Mouse (Mus musculus) cerebellum, postnatal 4 days (tissue): ENCODE measurements around the gene Ankrd24.
A peak's percentile ranks its signal among the peaks of the same experiment; 100 is the strongest.

Source experiments
- DNase-seq, 2 experiments: peaks; one replicate each; pipeline ENCODE4 v3.0.0; 2022; ENCODE audit warnings: low spot score in 2 of 2, mixed read lengths in 1 of 2

The Ankrd24 gene

DNA sequence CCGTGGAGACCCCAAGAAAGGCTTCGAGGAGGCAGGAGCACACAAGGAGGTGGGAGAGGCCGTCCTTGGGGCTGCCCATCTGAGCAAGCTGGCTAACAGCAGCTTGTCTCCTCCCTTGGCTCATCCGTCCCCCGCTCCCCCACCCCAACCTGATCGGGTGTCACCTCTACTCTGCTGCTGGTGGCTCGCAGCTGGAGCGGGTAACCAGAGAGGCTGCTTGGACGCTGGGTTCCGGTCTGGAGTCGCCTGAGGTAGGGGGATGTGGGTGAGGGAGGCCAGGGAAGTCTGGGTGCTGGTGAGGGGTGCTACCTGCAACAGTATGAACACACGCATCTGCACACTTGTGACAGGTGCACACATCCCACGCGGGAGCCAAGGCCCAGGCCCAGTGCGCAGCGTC lies at the start of gene Ankrd24:
Gene Ankrd24, plus strand, starts transcription at position 151 of the 400 bp plus-strand sequence.
- no peak for DNase-seq

DNA sequence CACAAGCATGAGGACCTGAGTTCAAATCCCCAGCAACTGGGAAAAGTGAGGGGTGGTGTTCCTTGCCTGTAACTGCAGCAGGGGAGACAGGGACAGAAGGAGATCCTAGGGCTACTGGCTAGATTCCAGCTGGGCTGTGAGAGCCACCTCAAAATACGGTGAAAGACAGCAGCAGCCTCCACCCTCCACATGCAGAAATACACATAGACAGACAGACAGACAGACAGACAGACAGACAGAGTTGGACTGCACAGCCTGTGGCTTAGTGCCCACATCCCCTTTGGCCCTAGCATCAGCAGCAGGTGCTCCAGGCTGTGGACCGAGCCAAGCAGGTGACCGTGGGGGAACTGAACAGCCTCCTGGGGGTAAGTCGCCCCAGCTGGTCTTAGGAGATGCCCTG lies 48.4 kb upstream of the Ankrd24 start:
- DNase-seq: no peak

DNA sequence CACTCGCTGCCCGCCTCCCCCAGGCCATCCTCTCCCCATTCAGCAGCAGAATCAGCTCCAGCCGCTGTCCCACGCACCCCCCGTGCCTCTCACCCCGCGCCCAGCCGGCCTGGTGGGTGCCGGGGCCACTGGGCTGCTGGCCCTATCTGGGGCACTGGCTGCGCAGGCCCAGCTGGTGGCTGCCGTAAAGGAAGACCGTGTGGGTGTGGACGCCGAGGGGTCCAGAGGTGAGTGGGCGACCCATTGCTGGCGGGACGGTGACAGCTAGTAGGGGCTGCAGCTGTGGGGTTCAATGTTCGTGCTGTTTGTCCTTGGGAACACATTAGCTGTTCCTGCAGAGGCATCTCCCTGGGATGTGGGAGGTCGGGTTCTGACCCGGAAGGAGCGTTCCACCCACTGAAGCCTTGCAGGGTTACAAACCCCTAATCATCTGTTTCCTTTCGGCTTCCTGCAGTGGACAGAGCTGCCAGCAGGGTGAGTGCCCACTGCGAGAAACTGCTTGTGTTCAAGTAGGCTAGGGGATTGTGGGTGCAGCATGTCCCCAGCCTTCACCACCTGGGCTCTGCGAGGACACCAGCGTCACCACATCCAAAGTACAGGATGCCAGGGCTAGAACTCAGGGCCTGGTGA lies 47.8 kb upstream of the Ankrd24 start:
- no peak for DNase-seq

DNA sequence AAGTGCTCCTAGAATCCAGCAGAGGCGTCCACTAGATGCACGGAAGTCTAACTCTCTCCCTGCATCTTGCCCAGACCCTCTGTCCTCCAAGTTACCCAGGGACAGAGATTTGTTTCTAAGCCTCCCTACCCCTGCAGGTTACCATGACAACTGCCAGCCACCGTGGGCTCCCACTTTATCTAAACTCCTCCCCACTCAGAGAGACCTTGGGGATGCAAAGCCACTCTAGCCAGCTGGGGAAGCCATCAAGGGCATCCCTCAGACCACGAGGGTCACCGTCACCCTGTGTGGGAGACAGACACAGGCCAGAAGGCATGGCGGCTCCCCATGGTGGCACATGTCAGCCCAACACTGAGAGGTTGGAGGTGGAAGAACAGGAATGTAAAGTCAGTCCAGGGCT lies 45.0 kb upstream of the Ankrd24 start:
- no peak for DNase-seq

DNA sequence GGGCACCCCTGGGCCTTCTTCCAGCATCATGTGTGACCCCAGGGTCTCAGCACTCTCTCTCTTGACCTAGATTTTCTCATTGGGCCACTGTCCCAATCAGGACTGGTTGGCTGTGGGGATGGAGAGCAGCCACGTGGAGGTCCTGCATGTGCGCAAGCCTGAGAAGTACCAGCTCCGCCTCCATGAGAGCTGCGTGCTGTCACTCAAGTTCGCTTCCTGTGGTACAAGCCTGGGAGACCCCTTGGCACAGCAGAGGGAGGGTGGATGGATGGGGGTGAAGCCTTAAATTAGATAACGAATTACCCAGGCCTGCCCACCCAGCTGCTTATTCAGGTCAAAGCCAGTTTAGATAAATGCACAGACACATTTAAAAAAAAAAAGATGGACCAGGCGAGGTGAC lies 39.6 kb upstream of the Ankrd24 start:
- DNase-seq: no peak

DNA sequence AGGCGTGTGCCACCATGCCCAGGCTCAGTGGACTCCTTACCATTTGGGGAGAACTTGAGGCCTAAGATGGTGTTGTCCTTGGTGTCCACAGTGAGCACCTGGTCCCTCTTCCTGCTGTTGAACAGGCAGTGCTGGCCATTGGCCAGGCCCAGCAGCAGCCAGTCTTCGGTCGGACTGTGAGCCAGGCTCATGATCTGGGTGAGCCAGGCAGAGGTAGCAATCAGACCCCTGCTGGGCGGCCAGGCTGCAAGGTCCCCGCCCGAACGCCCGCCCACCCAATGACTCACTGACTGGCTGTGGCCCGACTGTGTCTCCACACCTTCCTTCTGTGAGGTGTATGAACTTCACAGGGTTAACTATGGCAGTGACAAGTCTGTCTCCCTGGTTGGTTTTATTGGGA lies 36.5 kb upstream of the Ankrd24 start:
- DNase-seq: no peak

DNA sequence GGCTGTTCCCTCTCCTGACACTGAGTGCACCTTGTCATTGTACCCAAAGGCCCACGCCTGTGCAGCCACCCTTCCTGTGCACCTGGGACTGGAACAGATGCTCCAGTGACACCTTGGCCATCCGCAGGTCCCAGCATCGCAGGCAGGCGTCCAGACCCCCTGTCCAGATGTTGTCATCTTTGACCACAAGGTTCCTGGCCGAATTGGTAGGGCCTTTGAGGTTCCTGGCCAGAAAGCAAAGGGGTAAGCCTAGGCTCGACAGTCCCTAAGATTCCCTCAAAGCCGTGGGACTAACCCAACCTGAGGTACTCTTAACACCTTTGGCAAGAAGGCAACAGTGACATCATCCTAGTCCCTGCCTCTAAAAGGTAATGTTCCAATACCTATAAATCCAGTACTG lies 35.7 kb upstream of the Ankrd24 start:
- DNase-seq: no peak

DNA sequence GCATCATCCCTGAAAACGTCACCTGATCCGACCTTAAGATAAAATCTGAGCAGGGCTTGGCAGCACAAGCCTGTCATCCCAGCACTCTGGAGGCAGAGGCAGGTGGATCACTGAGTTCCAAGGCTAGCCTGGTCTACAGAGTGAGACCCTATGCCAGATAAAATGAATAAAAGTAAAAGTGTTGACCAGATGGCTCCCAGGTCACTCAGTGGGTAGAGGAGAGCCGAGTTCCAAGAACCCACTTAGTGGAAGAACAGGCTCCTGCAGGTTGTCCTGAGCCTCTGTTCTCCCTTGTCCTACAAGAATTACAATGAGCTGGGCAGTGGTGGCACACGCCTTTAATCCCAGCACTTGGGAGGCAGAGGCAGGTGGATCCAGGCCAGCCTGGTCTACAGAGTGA lies 35.1 kb upstream of the Ankrd24 start:
- no peak for DNase-seq

DNA sequence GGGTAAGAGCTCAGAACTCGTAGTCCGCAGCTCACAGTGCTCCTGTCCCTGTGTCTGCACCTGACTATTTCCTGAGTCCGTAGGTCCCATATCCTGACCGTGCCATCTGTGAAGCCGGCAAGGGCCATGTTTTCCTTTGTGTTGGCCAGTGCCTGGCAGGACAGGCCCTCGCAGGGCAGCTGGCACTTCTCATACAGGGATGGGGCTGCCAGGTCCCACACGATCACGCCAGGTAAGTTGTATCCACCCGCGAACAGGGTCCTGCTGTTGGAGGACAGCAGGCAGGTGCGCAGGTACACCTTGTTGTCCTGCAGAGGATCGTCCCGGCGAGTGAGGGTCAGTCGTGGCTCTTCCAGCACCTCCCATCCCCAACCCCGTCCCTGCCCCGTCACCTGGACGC lies 34.4 kb upstream of the Ankrd24 start:
- DNase-seq: no peak

DNA sequence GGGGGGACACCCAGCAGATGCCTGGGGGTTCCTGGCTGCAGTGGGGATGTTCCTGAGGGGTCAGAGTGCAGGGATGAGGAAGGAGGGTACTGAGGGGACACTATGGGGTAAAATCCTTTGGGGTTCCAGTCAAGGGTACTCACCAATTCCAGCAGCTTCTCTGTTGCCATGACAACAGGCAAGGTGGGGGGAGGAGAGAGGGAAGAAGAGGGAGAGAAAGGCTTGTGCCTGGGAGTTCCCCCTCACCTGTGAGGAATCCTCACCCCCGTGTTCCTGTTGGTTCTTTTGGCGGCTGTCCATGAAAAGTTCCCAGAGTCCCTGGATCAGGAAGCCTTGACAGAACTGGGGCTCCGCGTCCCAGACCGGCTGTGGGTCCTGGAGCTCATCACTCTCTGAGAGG lies 32.7 kb upstream of the Ankrd24 start:
- DNase-seq: no peak

DNA sequence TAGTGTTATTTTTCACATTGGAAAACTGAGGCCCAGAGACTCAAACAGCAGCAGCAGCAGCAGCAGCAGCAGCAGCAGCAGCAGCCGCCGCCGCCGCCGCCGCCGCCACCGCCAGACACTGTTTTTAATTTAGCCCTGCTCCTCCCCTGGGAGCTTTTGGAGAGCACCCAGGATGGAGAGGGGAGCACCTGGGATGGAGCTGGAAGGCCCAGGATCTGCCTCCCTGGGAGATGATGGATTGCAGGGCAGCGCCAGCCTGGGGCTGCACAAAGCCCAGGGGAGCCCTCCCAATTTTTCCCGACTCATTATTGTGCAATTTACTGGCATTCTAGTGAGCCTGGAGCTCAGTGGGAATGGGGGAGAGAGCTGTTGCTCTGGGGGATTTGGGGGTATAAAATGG lies 31.7 kb upstream of the Ankrd24 start:
- no peak for DNase-seq

DNA sequence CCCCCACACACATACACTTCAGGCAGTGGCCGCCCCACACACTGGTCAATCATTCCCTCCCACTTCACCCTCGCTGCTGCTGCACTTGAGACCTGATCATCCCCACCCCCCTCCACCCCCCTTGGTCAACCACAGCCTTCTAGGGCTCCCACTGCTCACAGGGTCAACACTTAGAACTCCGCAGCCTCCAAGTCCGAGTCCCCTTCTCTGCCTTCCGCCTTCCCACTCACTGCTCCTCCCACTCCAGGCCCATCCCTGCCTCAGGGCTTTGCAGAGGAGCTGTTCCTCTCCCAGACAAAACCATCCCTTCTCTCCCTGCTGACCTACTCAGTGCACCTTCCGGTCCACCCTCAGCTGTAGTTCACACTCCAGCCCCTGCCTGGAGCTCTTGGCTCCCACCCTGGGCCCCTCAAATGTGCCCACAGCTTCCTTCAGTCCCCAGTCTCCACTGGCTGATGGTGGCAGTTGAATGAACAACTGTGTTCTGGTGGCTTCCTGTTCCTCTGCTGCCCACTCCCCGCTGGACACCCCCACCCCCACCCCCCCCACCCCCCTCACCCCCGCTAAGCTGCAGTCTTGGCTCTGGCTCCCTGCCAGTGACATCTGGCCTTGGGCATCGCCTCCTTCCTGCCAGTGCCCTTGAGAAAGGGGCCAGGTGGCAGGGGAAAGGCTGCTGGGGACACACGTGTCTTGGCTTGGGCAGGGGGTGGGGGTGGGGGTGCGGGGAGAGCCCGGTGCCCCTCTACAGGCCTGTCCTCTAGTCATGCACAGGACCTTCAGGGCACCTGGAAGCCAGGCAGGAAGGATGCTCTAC lies 31.0 kb upstream of the Ankrd24 start:
- peak in 1 of 2 experiments; percentile 58 for DNase-seq

DNA sequence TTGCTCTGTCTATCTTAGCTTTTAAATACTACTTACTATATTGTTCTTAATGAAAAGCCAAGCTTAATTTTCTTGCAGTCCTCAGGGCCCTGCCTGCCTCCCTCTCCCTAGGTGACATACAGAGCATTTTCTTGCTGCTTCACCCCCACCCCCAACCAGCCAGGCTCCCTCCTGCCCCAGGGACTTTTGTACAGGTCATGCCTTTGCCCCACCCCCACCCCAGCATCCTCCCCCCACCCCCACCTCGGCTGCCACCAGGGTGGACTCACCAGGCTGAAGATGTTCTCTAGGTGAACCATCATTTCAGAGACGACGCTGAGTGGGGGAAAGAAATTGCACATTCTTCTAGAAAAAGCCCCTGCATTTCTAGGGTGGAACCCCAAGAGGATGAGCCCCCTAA lies 30.0 kb upstream of the Ankrd24 start:
- DNase-seq: no peak

DNA sequence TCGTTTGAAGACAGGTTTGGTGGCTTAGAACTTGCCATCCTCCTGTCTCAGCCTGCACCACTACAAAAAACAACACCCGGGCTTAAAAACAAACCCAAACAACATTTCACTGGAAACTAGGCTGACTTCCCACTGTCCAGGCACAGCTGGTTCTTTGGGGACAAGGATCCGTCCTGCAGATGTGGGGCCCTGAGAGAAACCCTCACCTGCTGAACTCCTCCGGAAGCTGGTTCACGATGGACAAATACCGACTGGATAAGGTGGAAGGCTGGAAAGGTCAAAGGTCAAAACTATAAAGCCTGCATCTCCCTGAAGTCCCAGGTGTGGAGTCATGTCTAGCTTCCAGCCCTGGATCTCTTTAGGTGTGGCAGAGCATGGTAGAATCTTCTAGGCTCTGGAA lies 29.5 kb upstream of the Ankrd24 start:
- no peak for DNase-seq

DNA sequence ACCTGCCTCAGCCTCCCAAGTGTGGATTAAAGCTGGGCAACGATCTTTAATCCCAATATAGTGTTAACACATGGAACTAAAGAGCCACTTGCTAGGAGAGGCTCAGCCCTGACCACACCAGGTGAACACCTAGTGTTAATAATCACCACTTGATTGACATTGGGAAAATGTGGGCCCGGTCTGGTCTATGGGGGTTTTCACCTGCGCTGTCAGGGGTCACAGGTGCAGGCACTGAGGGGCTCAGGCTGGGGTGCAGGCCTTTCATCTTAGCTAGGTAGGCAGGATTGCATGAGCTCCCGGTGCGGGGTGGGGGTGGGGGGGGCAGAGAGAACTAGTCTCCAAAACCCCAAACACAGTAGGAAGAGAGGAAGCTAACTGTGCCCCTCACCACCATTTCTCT lies 28.7 kb upstream of the Ankrd24 start:
- DNase-seq: no peak

DNA sequence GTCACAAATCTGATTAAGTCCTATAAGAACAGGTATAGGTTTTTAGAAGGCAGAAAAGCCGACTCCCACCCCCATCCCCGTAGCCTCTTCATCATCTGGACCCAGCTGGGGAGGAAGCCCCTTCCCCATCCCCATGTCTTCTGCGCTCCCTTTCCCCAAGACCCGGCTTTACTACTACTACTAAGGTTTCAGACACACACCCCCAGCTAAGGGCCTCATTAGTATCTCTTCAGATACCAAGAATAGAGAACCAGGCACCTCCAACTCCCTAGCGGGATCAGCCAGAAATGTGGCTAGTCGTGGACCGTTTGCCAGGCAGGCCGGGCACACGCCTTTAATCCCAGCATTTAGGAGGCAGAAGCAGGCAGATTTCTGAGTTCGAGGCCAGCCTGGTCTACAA lies 28.2 kb upstream of the Ankrd24 start:
- DNase-seq: no peak

DNA sequence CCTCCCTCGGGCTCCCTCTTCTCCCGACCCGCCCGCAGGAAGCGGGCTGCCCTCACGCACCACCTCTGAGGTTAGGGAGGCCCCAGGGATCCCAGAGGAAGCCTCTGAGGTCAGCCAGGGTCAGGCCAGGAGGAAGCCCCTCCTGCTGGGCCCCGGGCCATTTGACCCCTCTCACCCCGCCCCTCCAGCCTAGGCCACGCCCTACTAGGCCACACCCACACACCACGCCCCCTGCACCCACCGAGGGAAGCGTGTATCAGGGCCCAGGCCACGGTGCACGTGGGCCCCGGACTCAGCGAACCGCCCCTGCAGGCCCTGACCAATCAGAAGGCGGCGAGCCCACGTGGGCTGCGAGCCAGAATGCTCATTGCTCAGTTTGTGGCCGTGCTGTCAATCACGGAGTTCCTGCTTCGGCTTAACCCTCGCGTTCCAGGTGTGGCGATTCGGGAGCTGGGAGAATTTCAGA lies 27.6 kb upstream of the Ankrd24 start, which contains the start of gene Tle6:
Gene Tle6, minus strand, starts transcription at position 336 of the 466 bp plus-strand sequence.
- peak; percentile 92 to 97 for DNase-seq

DNA sequence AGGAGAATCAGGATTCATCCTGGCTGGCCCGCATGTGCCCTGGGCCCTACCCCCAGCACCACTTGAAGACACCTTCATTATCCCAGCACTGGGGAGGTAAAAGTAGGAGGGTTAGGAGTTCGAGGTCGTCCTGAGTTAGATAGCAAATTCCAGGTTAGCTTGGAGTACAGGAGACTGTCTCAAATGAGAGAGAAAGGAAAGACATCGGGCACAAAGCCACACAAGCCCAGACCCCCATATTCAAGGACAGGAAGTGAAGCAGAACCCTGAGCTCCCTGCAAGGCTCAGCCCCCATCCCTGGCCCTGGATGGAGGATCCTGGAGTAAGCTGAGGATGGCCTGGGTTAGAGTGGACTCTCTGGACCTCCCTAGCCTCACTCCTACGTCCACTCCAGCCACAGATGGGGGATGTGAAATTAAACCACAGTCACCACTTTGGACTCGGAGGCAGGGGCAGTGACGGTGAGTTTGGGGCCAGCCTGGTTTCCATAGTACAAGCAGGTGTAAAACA lies 26.9 kb upstream of the Ankrd24 start:
- DNase-seq: no peak

DNA sequence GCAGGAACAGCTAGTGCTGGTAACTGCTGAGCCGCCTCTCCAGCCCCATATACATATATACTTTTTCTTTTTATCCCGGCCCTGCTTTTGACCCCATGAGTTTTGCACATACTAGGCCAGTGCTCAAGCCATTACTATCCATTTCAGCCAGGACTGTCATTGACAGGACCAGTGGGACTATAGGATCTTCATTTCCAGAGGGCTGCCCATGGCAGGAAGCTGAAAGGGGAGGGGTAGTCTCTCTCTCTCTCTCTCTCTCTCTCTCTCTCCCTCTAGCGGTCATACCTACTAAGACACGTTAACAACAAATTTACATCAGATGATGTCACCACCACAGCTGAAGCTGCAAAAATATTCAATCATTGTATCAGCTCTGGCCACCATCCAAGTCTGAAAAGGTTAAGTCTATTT lies 25.6 kb upstream of the Ankrd24 start:
- DNase-seq: no peak

DNA sequence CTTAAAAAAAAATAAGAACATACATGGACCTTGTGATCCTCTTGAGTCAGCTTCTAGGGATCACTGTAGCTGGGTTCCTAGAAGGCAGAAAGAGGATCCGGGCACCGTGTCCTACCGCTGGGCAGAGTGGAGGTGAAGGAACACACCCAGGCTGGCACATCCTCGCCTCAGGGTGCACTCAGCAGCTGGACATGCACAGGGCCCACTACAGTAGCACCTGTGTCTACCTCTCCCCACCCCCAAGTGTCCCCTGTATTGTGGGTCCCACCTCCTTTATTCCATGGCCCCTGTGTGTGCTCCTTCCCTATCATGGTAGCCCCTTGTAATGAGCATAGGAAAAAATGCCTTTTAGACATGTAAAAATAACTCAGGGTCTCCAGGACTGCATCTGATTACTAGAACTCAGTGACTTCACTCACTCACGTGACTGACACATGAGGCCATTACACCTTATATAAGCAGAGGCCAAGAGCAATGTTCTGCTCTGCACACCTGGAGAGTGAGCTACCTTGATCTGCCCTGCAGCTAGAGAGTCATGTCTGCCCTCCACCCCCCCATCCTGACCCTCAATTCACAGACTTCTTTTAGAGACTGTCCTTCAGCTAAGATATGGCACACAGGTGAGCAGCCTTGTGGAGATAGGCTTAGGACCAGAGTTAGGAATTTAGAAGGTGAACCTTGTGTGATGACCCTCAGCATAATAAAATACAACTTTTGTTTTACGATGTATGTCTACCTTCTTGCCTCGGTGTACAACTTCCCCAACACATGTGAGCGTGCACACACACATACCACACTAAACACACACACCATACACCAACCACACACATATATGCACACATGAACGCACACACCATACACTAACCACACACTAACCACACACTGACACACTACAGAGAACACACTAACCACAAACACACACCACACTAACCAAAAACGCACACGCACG lies 24.0 kb upstream of the Ankrd24 start:
- DNase-seq: no peak

DNA sequence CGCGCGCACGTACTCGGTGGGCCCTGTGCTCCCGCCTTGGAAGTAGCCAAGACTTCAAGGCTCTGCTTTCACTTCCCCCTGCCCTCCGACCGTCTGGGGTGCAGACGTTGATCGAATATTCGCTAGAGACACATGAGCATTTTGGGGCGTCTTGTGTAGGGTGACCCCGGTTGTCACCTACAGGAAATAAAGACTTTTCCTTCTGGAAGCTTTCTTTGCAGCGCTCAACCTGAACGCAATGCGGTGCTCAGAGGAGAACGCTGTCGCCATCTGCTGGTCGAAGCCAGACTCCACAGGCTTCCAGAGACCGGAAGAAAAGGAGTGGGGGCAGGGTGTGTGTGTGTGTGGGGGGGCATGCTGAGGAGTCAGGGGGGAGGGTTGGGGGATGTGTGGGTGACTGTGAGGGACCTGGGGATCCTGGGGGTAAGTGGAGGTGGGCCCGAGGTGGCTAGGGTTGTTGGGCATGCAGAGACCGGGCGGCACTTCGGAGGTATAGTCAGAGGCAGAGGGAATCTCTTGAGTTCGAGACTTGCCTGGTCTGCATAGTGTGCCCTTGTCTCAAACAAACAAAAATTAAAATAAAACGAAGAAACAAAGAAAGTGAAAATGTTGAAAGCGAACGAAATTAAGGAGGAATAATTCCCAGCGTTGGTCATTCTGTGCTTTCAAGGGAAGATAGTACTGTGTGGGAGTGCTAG lies 23.2 kb upstream of the Ankrd24 start:
- DNase-seq: peak; percentile 74 to 90

DNA sequence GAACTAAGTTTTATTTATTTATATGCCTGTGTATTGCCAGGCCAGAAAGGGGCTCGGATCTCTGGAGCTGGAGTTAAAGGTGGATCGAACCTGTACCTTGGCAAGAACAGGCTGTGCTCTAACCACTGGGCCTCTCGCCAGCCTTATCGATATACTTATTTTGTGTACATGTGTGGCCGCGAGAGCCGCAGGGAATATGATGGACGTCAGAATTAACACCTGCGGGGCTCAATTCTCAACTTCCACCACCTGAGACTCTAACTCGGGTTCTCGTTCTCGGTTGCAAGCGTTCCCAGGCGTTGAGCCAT lies 22.7 kb upstream of the Ankrd24 start:
- DNase-seq: no peak
